Mouse (Mus musculus) hindbrain, embryonic 11.5 days (tissue): ENCODE data around the gene Myb. TPM values are rescaled to one million over a fixed set of nuclear protein-coding genes. Genes with fewer than 3 reads are reported as not detected.
A peak's percentile ranks its signal among the peaks of the same experiment; 100 is the strongest.

ENCODE experiments used
- ATAC-seq: fragments of 200-750 bp; cut with Nextera tagmentation; 2 replicates; pipeline ENCODE4 v1.8.0; 2017; ENCODE audit warnings: mild to moderate bottlenecking, moderate TSS enrichment, moderate library complexity; ENCODE audit not compliant: low FRiP score
- DNase-seq: peaks from one replicate; pipeline ENCODE4 v3.0.0-alpha.2; 2015; ENCODE audit warnings: low spot score
- H3K27ac ChIP-seq: fragments of 300-500 bp; sonication (generic); 2 replicates; pipeline ENCODE4 v1.5.1; 2014; ENCODE audit warnings: mild to moderate bottlenecking, low read depth, low read length
- H3K27me3 ChIP-seq: fragments of 300-500 bp; sonication (generic); 2 replicates; pipeline ENCODE4 v1.6.1; 2014; ENCODE audit warnings: mild to moderate bottlenecking, low read length, moderate library complexity, mixed read lengths; ENCODE audit not compliant: control insufficient read depth, insufficient read depth
- H3K36me3 ChIP-seq: fragments of 300-500 bp; sonication (generic); 2 replicates; pipeline ENCODE4 v1.6.1; 2014; ENCODE audit warnings: mild to moderate bottlenecking, low read length, moderate library complexity, mixed read lengths; ENCODE audit not compliant: control insufficient read depth, insufficient read depth
- H3K4me1 ChIP-seq: fragments of 300-500 bp; sonication (generic); replicated peaks from 2 replicates; pipeline ENCODE4 v1.6.1; 2014; ENCODE audit warnings: low read length, mixed read lengths; ENCODE audit not compliant: control insufficient read depth, insufficient read depth
- H3K4me2 ChIP-seq: fragments of 300-500 bp; sonication (generic); replicated peaks from 2 replicates; pipeline ENCODE4 v1.6.1; 2014; ENCODE audit warnings: mild to moderate bottlenecking, low read depth, low read length
- H3K4me3 ChIP-seq: fragments of 300-500 bp; sonication (generic); 2 replicates; pipeline ENCODE4 v1.5.1; 2014; ENCODE audit warnings: low read depth, low read length
- H3K9ac ChIP-seq: fragments of 300-500 bp; sonication (generic); 2 replicates; pipeline ENCODE4 v1.6.1; 2014; ENCODE audit warnings: low read depth, low read length
- H3K9me3 ChIP-seq: fragments of 300-500 bp; sonication (generic); 2 replicates; pipeline ENCODE4 v1.6.1; 2016; ENCODE audit warnings: low read length; ENCODE audit not compliant: control insufficient read depth
- WGBS: fragments of 180-500 bp; shearing (Covaris S2); extraction: QIAGEN DNeasy Blood & Tissue Kit; methylation state at CpG from one replicate; pipeline ENCODE4 v1.1.7; 2014; 5-methylcytosine and 5-hydroxymethylcytosine counted together
- polyA plus RNA-seq: library from polyadenylated mRNA; unstranded; fragments of >200 nt; fragmentation: Nextera tagmentation; extraction: Ambion mirVana; gene quantifications from 2 replicates; pipeline ENCODE4 v1.2.1, GENCODE M21; 2014

Gene Myb
- polyA plus RNA-seq, 1 experiment from 2014 or later: 6.0 TPM

DNA sequence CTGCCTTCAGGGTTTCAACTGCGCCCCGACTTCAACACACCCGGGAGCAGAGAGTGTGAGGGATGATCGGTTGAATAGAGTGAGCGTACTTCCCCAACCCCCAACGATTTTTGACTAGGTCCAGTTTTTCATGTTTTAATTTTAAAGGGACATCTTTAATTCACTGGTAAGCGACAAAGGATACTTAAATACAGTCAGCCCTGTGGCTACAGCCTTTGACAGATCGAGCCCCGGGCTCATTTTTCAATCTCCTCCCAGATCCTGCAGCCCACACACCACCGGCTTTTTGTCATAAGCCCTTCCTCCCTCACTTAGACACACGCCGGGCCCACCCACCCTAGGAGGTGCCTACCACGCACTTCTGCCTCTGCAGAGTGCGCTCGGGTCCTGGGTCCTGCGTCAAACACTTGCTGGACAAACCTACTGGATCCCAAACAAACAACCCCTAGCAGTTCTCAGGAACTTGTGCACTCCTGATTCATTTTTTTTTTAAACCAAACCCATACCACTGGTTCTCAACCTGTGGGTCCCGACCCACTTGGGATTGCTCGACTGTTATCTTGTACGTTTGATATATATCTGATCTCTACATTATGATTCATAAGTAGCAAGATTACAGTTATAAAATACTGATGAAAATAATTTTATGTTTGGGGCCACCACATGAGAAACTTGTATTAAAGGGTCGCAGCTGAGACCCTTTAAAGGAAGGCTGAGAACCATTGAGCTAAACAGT, 743 bp upstream of the Myb start:
- Histone ChIP-seq H3K36me3 (no peaks in the 10 kb centered on the region), H3K27ac (no peak overlapping the region), H3K4me2 (peak overlapping the region; percentile 98), H3K4me1 (peaks cover 6% of the 10 kb centered on the region), H3K9ac (peak overlapping the region; percentile 85), H3K9me3 (no peaks in the 10 kb centered on the region), H3K27me3 (peaks cover 21% of the 10 kb centered on the region), H3K4me3 (peak overlapping the region; percentile 64)
- DNase-seq: peak; percentile 70
- ATAC-seq: peak; percentile 53
- 3% methylated on average over 20 of the region's 20 CpGs for WGBS

DNA sequence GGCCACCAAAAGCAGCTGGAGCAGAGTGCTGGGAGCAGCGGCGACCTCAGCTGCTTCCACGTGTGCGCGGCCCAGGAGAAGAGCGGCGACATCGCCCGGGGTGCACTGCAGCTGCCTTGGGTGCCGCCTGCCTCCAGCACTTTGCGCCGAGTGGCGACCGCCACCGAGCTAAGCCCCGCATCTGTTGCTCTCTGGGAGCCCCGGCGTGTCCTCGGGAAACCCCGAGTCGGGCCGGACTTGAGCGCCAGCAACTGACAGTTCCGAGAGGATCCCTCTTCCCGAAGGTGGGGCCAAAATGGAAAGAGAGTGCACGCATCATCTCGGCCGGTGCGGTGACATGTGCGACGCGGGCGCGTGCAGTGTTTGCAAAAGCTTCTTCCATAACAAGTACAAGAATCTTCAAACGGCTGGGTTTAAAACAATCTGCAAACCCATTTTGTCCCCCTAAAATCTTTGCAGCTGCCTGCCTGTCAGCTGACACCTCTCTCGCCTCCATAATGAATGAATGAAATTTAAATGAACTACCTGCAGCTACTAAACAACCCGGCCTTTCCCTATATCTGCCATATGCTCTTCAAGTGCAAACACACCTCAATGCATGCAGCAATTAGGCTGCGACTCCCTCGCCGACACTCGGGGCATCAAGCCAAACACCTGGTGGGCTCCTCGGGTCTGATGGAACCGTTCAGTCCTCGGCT, 938 bp downstream of the Myb start:
- WGBS: under 1% methylated on average over 44 of the region's 44 CpGs
- H3K36me3 ChIP-seq: no peaks in the 10 kb centered on the region
- peak overlapping the region; percentile 98 for H3K4me2 ChIP-seq
- DNase-seq (peak; percentile 61), ATAC-seq (peak; percentile 51)
- H3K9ac ChIP-seq: peak overlapping the region; percentile 85; the same call in 1 of the 2 replicates
- H3K27ac ChIP-seq: no peak overlapping the region
- peaks cover 21% of the 10 kb centered on the region for H3K27me3 ChIP-seq
- H3K4me3 ChIP-seq: peak overlapping the region; percentile 64
- H3K4me1 ChIP-seq: peaks cover 6% of the 10 kb centered on the region
- no peaks in the 10 kb centered on the region for H3K9me3 ChIP-seq

GRCm38 (mm10) chr10:21158918-21159443, 1.8 kb downstream of the Myb start:
- peaks cover 21% of the 10 kb centered on the region for H3K27me3 ChIP-seq
- DNase-seq: peak; percentile 49

GRCm38 (mm10) chr10:21158111-21158917, 2.5 kb downstream of the Myb start:
- Histone ChIP-seq H3K4me2 (peak overlapping the region; percentile 98), H3K9me3 (no peaks in the 10 kb centered on the region), H3K27ac (no peak overlapping the region), H3K36me3 (no peaks in the 10 kb centered on the region), H3K9ac (peak overlapping the region; percentile 54), H3K4me1 (peaks cover 6% of the 10 kb centered on the region), H3K27me3 (peaks cover 21% of the 10 kb centered on the region), H3K4me3 (peak overlapping the region; percentile 64)
- WGBS: 3% methylated on average over 19 of the region's 19 CpGs
- peak; percentile 72 for DNase-seq
- ATAC-seq: no peak

More at GRCm38 (mm10) chr10:21158918-21159443, 1.8 kb downstream of the Myb start:
- H3K9me3 ChIP-seq: no peaks in the 10 kb centered on the region
- peak overlapping the region; percentile 54 for H3K9ac ChIP-seq
- peaks cover 6% of the 10 kb centered on the region for H3K4me1 ChIP-seq
- H3K4me3 ChIP-seq: peak overlapping the region; percentile 64
- H3K36me3 ChIP-seq: no peaks in the 10 kb centered on the region
- under 1% methylated on average over 34 of the region's 35 CpGs for WGBS
- peak overlapping the region; percentile 98 for H3K4me2 ChIP-seq
- H3K27ac ChIP-seq: no peak overlapping the region
- no peak for ATAC-seq

- no peak overlapping the region for H3K4me2 ChIP-seq
- peaks cover 6% of the 10 kb centered on the region for H3K4me1 ChIP-seq
- no peak overlapping the region for H3K4me3 ChIP-seq
- no peak overlapping the region for H3K27ac ChIP-seq
- H3K36me3 ChIP-seq: no peaks in the 10 kb centered on the region
- no peak overlapping the region for H3K9ac ChIP-seq
- peaks cover 21% of the 10 kb centered on the region for H3K27me3 ChIP-seq
- H3K9me3 ChIP-seq: no peaks in the 10 kb centered on the region
- no peak for ATAC-seq
- WGBS: 72% methylated on average over 5 of the region's 5 CpGs
- DNase-seq: no peak
Observed at GRCm38 (mm10) chr10:21156953-21157499, 3.8 kb downstream of the Myb start.

GRCm38 (mm10) chr10:21156416-21156815, 4.4 kb downstream of the Myb start:
- Histone ChIP-seq H3K9me3 (no peaks in the 10 kb centered on the region), H3K27me3 (peaks cover 20% of the 10 kb centered on the region), H3K36me3 (no peaks in the 10 kb centered on the region), H3K4me3 (no peak overlapping the region), H3K27ac (no peak overlapping the region), H3K4me1 (peaks cover 6% of the 10 kb centered on the region), H3K9ac (no peak overlapping the region), H3K4me2 (no peak overlapping the region)
- ATAC-seq (no peak), DNase-seq (no peak)
- WGBS: 95% methylated on average over 3 of the region's 3 CpGs

GRCm38 (mm10) chr10:21154927-21155326, 5.9 kb downstream of the Myb start:
- ATAC-seq (no peak), DNase-seq (no peak)
- Histone ChIP-seq H3K9me3 (no peaks in the 10 kb centered on the region), H3K27ac (no peak overlapping the region), H3K4me2 (no peak overlapping the region), H3K27me3 (peaks cover 16% of the 10 kb centered on the region), H3K36me3 (no peaks in the 10 kb centered on the region), H3K4me3 (no peak overlapping the region), H3K4me1 (peaks cover 6% of the 10 kb centered on the region), H3K9ac (no peak overlapping the region)
- WGBS: 90% methylated on average over 3 of the region's 3 CpGs

DNA sequence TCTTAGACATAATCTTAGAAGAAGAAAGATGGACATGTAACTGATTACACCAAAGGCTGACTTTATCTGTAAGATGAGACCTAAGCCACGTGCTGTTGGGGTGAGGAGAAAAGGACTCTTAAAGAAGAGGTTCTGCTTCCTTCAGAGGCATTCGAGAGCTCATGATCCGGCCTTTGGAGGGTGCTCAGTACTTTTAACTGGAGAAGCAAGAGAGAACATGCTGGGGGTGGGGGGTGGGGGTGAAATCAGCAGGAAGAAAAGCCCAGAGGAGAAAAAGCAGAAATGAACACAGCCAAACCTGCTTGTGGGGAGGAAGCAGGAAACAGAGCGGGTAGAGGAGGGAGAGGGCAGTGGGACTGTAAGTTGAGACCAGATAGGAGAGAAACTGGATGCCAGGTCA, 7.4 kb downstream of the Myb start:
- DNase-seq: no peak

More for the DNA sequence above, 7.4 kb downstream of the Myb start:
- no peak for ATAC-seq
- Histone ChIP-seq H3K9me3 (no peaks in the 10 kb centered on the region), H3K4me2 (no peak overlapping the region), H3K27ac (no peak overlapping the region), H3K36me3 (no peaks in the 10 kb centered on the region), H3K4me1 (no peaks in the 10 kb centered on the region; the same call in 1 of the 2 replicates), H3K9ac (no peak overlapping the region), H3K4me3 (no peak overlapping the region), H3K27me3 (peaks cover 4% of the 10 kb centered on the region)
- 88% methylated on average over 4 of the region's 4 CpGs for WGBS
